Mouse (Mus musculus) macrophage (primary cell): Measurements from ENCODE around the gene Spata7. TPM values are rescaled to one million over a fixed set of nuclear protein-coding genes. Genes with fewer than 3 reads are reported as not detected.

ENCODE experiments used
- H3K27ac ChIP-seq: fragments of 350-480 bp; formaldehyde crosslinking; 2 replicates; pipeline ENCODE4 v1.9.0; 2021
- H3K36me3 ChIP-seq: fragments of 350-480 bp; formaldehyde crosslinking; 2 replicates; pipeline ENCODE4 v1.9.0; 2021; ENCODE audit errors: inconsistent target
- H3K4me3 ChIP-seq: fragments of 350-480 bp; formaldehyde crosslinking; 2 replicates; pipeline ENCODE4 v1.9.0; 2021; ENCODE audit errors: inconsistent target
- H3K79me2 ChIP-seq: fragments of 350-480 bp; formaldehyde crosslinking; 2 replicates; pipeline ENCODE4 v1.9.0; 2021; ENCODE audit errors: inconsistent target
- WGBS: methylation state at CpG from one replicate; pipeline ENCODE4 v1.1.7; 2026; ENCODE audit warnings: inconsistent platforms; ENCODE audit not compliant: missing documents; 5-methylcytosine and 5-hydroxymethylcytosine counted together
- polyA plus RNA-seq: library from polyadenylated mRNA; stranded (reverse); fragments of 250-400 nt; gene quantifications from 3 replicates; pipeline ENCODE4 v1.2.4, GENCODE M21; 2018; ENCODE audit warnings: inconsistent platforms

Gene Spata7
- polyA plus RNA-seq, 1 experiment from 2014 or later: 6.6 TPM

- no peaks in the 10 kb centered on the region; the same call in 1 of the 2 replicates for H3K36me3 ChIP-seq
- H3K4me3 ChIP-seq: no peak overlapping the region
- WGBS: 90% methylated on average over 6 of the region's 6 CpGs
- H3K27ac ChIP-seq: no peak overlapping the region
- H3K79me2 ChIP-seq: no peaks in the 10 kb centered on the region
Measured at GRCm38 (mm10) chr12:98683574-98683973, 55.6 kb downstream of the Spata7 start.

- no peaks in the 10 kb centered on the region for H3K79me2 ChIP-seq
- no peaks in the 10 kb centered on the region for H3K36me3 ChIP-seq
- 94% methylated on average over 8 of the region's 8 CpGs for WGBS
- H3K4me3 ChIP-seq: no peak overlapping the region
- no peak overlapping the region for H3K27ac ChIP-seq
Measured at GRCm38 (mm10) chr12:98690230-98690629, 62.3 kb downstream of the Spata7 start.

DNA sequence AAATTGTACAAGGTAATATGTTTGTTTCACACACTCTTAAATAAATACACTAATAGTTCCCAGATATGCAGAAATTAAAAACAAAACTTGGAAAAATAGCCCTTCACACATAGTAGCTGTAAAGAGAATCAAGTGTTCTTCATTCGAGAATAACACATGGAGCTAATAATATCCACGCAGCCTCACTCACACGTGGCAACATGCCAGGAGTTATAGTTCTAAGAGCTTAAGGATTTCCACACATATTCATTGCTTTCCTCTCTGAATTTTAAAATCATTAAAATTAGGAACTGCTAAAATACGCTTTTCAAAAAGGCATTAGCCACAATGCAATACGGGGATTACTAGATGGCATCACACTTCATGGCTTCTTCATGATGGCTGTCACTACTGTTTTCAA is 69.2 kb downstream of the Spata7 start:
- H3K36me3 ChIP-seq: no peaks in the 10 kb centered on the region
- WGBS: 74% methylated on average over 5 of the region's 5 CpGs

GRCm38 (mm10) chr12:98701564-98701963 is 73.6 kb downstream of the Spata7 start:
- Histone ChIP-seq H3K4me3 (no peak overlapping the region), H3K27ac (no peak overlapping the region), H3K79me2 (no peaks in the 10 kb centered on the region), H3K36me3 (no peaks in the 10 kb centered on the region)
- 97% methylated on average over 9 of the region's 9 CpGs for WGBS

More for the DNA sequence above, 69.2 kb downstream of the Spata7 start:
- Histone ChIP-seq H3K27ac (no peak overlapping the region), H3K79me2 (no peaks in the 10 kb centered on the region), H3K4me3 (no peak overlapping the region)

GRCm38 (mm10) chr12:98703554-98703953 is 75.6 kb downstream of the Spata7 start:
- H3K79me2 ChIP-seq: no peaks in the 10 kb centered on the region
- H3K27ac ChIP-seq: peak overlapping the region; percentile 28
- H3K36me3 ChIP-seq: no peaks in the 10 kb centered on the region
- no peak overlapping the region for H3K4me3 ChIP-seq
- 8% methylated on average over 2 of the region's 2 CpGs for WGBS

- Histone ChIP-seq H3K4me3 (no peak overlapping the region), H3K79me2 (no peaks in the 10 kb centered on the region), H3K27ac (peak overlapping the region; percentile 28), H3K36me3 (no peaks in the 10 kb centered on the region)
- 50% methylated on average over 9 of the region's 10 CpGs for WGBS
Measured at GRCm38 (mm10) chr12:98703961-98704360, 76.0 kb downstream of the Spata7 start.

DNA sequence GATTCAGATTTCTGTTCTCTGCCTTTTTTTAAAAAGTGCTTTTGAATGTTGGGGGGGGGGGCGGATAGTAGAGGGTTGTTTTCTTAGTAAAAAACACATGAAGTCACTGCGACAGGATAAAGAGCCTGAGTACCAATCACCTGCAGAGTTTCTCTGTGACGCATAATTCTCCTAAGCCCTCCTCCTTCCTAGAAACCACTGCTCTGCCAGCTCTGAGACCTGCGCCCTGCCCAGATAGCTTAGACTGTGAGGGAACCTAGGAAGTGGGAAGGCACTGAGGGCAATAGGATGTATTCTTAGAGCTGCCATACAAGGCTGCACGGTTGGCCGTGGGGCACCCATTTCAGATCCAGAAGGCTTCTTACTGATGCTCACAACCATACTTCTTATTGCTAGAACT is 84.9 kb downstream of the Spata7 start:
- Histone ChIP-seq H3K79me2 (no peaks in the 10 kb centered on the region), H3K27ac (no peak overlapping the region), H3K36me3 (no peaks in the 10 kb centered on the region), H3K4me3 (no peak overlapping the region)
- WGBS: 88% methylated on average over 6 of the region's 6 CpGs

DNA sequence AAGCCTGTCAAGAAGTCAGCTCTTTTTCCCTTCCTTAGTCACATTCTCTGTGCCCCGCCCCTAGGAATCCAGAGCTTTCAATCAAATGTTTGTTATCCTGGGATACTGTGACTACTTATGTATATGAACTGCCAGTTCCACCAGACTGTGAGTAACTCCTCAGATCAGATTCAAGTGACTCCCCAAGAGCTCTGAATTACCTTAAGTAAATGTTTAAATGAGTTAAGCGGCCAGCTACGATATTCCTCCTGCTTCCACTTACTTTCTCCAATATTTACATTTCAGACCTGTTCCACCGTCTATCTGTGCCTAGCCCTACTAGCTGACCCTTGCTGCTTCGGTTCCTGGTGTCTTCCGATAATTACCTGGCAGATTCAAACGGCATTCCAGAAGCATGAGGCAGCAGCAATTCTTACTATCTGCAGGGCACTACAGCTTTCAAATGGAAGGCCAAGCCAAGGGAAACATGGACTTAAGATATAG is 85.7 kb downstream of the Spata7 start:
- Histone ChIP-seq H3K36me3 (no peaks in the 10 kb centered on the region), H3K4me3 (no peak overlapping the region), H3K27ac (no peak overlapping the region), H3K79me2 (no peaks in the 10 kb centered on the region)
- 94% methylated on average over 7 of the region's 7 CpGs for WGBS

DNA sequence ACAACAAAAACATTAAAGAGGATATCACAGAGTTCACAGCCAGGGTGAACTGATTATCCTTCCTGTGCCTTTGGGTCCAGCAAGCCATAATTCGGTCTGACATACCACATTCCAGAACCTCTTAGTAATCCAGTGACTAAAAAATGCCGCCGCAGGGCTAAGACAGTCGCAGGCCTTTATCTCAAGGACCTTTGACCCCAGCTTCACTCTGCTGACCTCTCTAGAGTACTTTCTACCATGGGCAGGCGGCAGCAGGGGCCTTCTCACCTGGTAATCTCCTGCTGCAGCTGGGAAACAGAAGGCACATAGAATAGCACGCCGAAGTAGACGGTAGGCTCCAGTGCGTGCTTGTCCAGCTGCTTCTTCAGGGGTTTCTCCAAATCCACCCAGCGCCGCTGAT is 86.8 kb downstream of the Spata7 start:
- Histone ChIP-seq H3K36me3 (no peaks in the 10 kb centered on the region), H3K79me2 (no peaks in the 10 kb centered on the region), H3K4me3 (no peak overlapping the region), H3K27ac (no peak overlapping the region)
- WGBS: 87% methylated on average over 11 of the region's 11 CpGs

DNA sequence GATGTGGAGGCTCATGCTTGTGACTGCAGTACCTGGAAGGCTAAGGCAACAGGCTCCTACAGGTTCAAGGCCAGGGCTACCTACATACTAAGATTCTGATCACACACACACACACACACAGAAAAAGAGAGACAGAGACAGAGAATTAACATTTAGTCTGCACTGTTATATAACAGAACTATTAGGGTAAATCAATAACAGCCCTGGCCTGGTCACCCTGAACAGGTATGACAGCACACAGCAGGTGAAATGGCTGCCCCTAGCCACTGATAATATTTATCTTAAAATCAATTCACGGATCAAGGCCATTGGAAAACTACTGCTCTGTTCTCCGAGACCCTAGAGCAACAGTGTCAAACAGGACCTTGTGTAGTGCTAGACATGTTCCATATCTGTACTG is 88.2 kb downstream of the Spata7 start:
- Histone ChIP-seq H3K79me2 (no peaks in the 10 kb centered on the region), H3K27ac (no peak overlapping the region)
- WGBS: 92% methylated on average over 2 of the region's 2 CpGs

More for the DNA sequence above, 88.2 kb downstream of the Spata7 start:
- Histone ChIP-seq H3K4me3 (no peak overlapping the region), H3K36me3 (no peaks in the 10 kb centered on the region)

Other genes starting within 250 kb of the Spata7 start
- gene Kcnk10, start 49.8 kb upstream of the Spata7 start, polyA plus RNA-seq: not detected in 3 replicates
- 5.1 to 9.5 TPM (median 6.2 TPM) in 3 replicates for gene Ptpn21, start 109.2 kb downstream of the Spata7 start, polyA plus RNA-seq
- gene Zc3h14, start 118.8 kb downstream of the Spata7 start, polyA plus RNA-seq: 40.5 to 58.9 TPM (median 43.7 TPM) in 3 replicates